ENCODE assay signal across 9 mouse cellular contexts in genomic region chr8:122942803-122943713, GRCm38 (mm10).
DNase-seq lines count a peak whose midpoint lies in the region; ATAC-seq lines count a peak whose summit lies in the region.
"Had no signal": no experiment of that assay in that cellular context is flagged by ENCODE, and none has a peak within 500 bp of the region (broad histone marks: within the 10 kb centered on the region; RNA-seq: fewer than 3 reads in every experiment).

No protein-coding gene starts in this region.

- no peak for ATAC-seq in heart, embryonic 12.5 days (ENCODE audit: insufficient number of reproducible peaks, low FRiP score)
- ATAC-seq in forebrain, embryonic 14.5 days: 0 out of 2 replicates have a peak, but pooled peaks have one; percentile 44

- intact Hi-C loops in heart, postnatal 36 days (cut with DNase I): no loop called here

- no peak overlapping the region for H3K4me2 ChIP-seq in heart, embryonic 12.5 days
- no peak overlapping the region for H3K4me2 ChIP-seq in forebrain, embryonic 14.5 days (ENCODE audit: low read length)
- H3K4me2 ChIP-seq: lung, embryonic 15.5 days had no signal

- no peak overlapping the region for H3K4me3 ChIP-seq in heart, embryonic 12.5 days
- no peak overlapping the region for H3K4me3 ChIP-seq in forebrain, embryonic 14.5 days (ENCODE audit: low read depth, low read length)
- H3K4me3 ChIP-seq: lung, embryonic 15.5 days had no signal

- no peaks in the 10 kb centered on the region for H3K9me3 ChIP-seq in heart, embryonic 12.5 days (replicated peaks)
- no peaks in the 10 kb centered on the region for H3K9me3 ChIP-seq in forebrain, embryonic 14.5 days (replicated peaks; ENCODE audit: control insufficient read depth, low read length)
- H3K9me3 ChIP-seq: lung, embryonic 15.5 days had no signal

- 84% methylated on average over 9 of the region's 9 CpGs for WGBS in heart, embryonic 12.5 days
- WGBS in forebrain, embryonic 14.5 days: 73% methylated on average over 9 of the region's 9 CpGs

- no peak overlapping the region for H3K9ac ChIP-seq in heart, embryonic 12.5 days
- H3K9ac ChIP-seq in forebrain, embryonic 14.5 days (ENCODE audit: low read length): no peak overlapping the region
- H3K9ac ChIP-seq: lung, embryonic 15.5 days had no signal

- H3K36me3 ChIP-seq in heart, embryonic 12.5 days: no peaks in the 10 kb centered on the region
- H3K36me3 ChIP-seq in forebrain, embryonic 14.5 days (ENCODE audit: control insufficient read depth, insufficient read depth, low read length): no peaks in the 10 kb centered on the region
- H3K36me3 ChIP-seq: lung, embryonic 15.5 days had no signal

- H3K27me3 ChIP-seq in heart, embryonic 12.5 days (replicated peaks): no peaks in the 10 kb centered on the region
- H3K27me3 ChIP-seq in forebrain, embryonic 14.5 days (replicated peaks; ENCODE audit: control insufficient read depth, insufficient read depth, low read length): no peaks in the 10 kb centered on the region
- H3K27me3 ChIP-seq: lung, embryonic 15.5 days had no signal

- peaks cover 36% of the 10 kb centered on the region for H3K4me1 ChIP-seq in heart, embryonic 12.5 days (replicated peaks)
- H3K4me1 ChIP-seq in forebrain, embryonic 14.5 days (ENCODE audit: control insufficient read depth, insufficient read depth, low read length): no peaks in the 10 kb centered on the region; the same call in 1 of the 2 replicates

- DNase-seq in heart, postnatal 36 days: no peak
- peak; percentile 21 for DNase-seq in right cerebral cortex, postnatal 14 days
- no peak for DNase-seq in right cerebral cortex, postnatal 25 days
- no peak for DNase-seq in forebrain, embryonic 14.5 days (ENCODE audit: low spot score)
- peak; percentile 76 for DNase-seq in thymus, postnatal 4 days
- DNase-seq in ovary, postnatal 10 days (ENCODE audit: low spot score): no peak
- DNase-seq in urinary bladder, postnatal 10 days (ENCODE audit: low spot score): no peak

- H3K27ac ChIP-seq in heart, embryonic 12.5 days (ENCODE audit: poor library complexity, severe bottlenecking): 0 out of 2 replicates have a peak overlapping the region, but pooled peaks have one; percentile 6
- H3K27ac ChIP-seq in forebrain, embryonic 14.5 days (ENCODE audit: low read depth, low read length): peak overlapping the region; percentile 35; the same call in 1 of the 2 replicates
- H3K27ac ChIP-seq: lung, embryonic 15.5 days had no signal

Comparison
In these comparisons a context has a peak if more than half of its experiments do, and no peak if none do; other contexts are left out.
1. DNase-seq: peak in right cerebral cortex, postnatal 14 days (single experiment) and thymus, postnatal 4 days (single experiment); none in heart, postnatal 36 days (0 of 2), right cerebral cortex, postnatal 25 days (single experiment), forebrain, embryonic 14.5 days (single experiment), ovary, postnatal 10 days (single experiment) and urinary bladder, postnatal 10 days (single experiment).